Mouse (Mus musculus) liver, embryonic 11.5 days (tissue): ENCODE data around the gene Lrmp. TPM values are rescaled to one million over a fixed set of nuclear protein-coding genes. Genes with fewer than 3 reads are reported as not detected.
A peak's percentile ranks its signal among the peaks of the same experiment; 100 is the strongest.

Source experiments
- ATAC-seq: fragments of 200-750 bp; cut with Nextera tagmentation; replicated peaks from 2 replicates; pipeline ENCODE4 v1.8.0; 2017; ENCODE audit warnings: moderate number of reproducible peaks, mild to moderate bottlenecking, moderate TSS enrichment, moderate library complexity; ENCODE audit not compliant: low FRiP score
- DNase-seq: peaks from one replicate; pipeline ENCODE4 v3.0.0-alpha.2; 2017; ENCODE audit warnings: low spot score
- H3K27ac ChIP-seq: fragments of 300-500 bp; sonication (generic); 2 replicates; pipeline ENCODE4 v1.5.1; 2014; ENCODE audit warnings: mild to moderate bottlenecking, low read depth, low read length, control low read depth
- H3K27me3 ChIP-seq: fragments of 300-500 bp; sonication (generic); replicated peaks from 2 replicates; pipeline ENCODE4 v1.6.1; 2014; ENCODE audit warnings: low read length, mixed read lengths; ENCODE audit not compliant: control insufficient read depth, insufficient read depth
- H3K36me3 ChIP-seq: fragments of 300-500 bp; sonication (generic); 2 replicates; pipeline ENCODE4 v1.6.1; 2014; ENCODE audit warnings: mild to moderate bottlenecking, low read length, moderate library complexity, mixed read lengths; ENCODE audit not compliant: control insufficient read depth, insufficient read depth
- H3K4me1 ChIP-seq: fragments of 300-500 bp; sonication (generic); replicated peaks from 2 replicates; pipeline ENCODE4 v1.6.1; 2014; ENCODE audit warnings: low read length, mixed read lengths; ENCODE audit not compliant: control insufficient read depth, insufficient read depth
- H3K4me2 ChIP-seq: fragments of 300-500 bp; sonication (generic); 2 replicates; pipeline ENCODE4 v1.6.1; 2014; ENCODE audit warnings: mild to moderate bottlenecking, control low read depth, moderate library complexity
- H3K4me3 ChIP-seq: fragments of 300-500 bp; sonication (generic); 2 replicates; pipeline ENCODE4 v1.5.1; 2014; ENCODE audit warnings: low read depth, low read length, control low read depth
- H3K9ac ChIP-seq: fragments of 300-500 bp; sonication (generic); 2 replicates; pipeline ENCODE4 v1.6.1; 2014; ENCODE audit warnings: low read depth, low read length, control low read depth
- H3K9me3 ChIP-seq: fragments of 300-500 bp; sonication (generic); 2 replicates; pipeline ENCODE4 v1.6.1; 2016; ENCODE audit warnings: low read length, inconsistent platforms, mixed read lengths; ENCODE audit not compliant: control insufficient read depth
- WGBS: fragments of 180-500 bp; shearing (Covaris S2); extraction: QIAGEN DNeasy Blood & Tissue Kit; methylation state at CpG from one replicate; pipeline ENCODE4 v1.1.7; 2014; 5-methylcytosine and 5-hydroxymethylcytosine counted together
- polyA plus RNA-seq: library from polyadenylated mRNA; unstranded; fragments of >200 nt; fragmentation: Nextera tagmentation; extraction: Ambion mirVana; gene quantifications from 2 replicates; pipeline ENCODE4 v1.2.1, GENCODE M21; 2014

Gene Lrmp
- polyA plus RNA-seq, 1 experiment from 2014 or later: 28.8 TPM

DNA sequence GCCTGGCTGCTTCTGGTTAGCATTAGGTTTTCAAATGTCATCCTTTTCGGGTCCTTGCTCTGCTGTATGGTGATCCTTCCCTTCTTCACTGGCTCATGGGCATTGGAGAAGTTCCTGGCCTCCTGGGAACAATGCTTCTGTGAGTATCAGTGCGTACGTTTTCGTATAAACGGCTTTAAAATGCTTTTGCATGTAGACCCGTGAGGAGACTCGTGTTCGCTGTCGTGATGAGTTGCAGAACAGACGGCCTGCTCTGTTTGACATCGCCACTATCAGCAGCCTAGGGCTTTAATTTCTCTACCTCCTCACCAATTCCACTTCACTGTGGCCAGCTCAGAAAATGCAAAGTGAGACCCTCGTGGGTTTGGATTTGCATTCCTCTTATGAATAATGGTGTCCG, 23.8 kb downstream of the Lrmp start:
- Histone ChIP-seq H3K4me2 (no peak overlapping the region), H3K36me3 (no peaks in the 10 kb centered on the region), H3K27ac (no peak overlapping the region), H3K9me3 (no peaks in the 10 kb centered on the region), H3K4me3 (no peak overlapping the region), H3K27me3 (no peaks in the 10 kb centered on the region), H3K4me1 (peaks cover 3% of the 10 kb centered on the region; the same call in 1 of the 2 replicates), H3K9ac (no peak overlapping the region)
- DNase-seq: no peak
- WGBS: 83% methylated on average over 13 of the region's 13 CpGs
- ATAC-seq: no peak

DNA sequence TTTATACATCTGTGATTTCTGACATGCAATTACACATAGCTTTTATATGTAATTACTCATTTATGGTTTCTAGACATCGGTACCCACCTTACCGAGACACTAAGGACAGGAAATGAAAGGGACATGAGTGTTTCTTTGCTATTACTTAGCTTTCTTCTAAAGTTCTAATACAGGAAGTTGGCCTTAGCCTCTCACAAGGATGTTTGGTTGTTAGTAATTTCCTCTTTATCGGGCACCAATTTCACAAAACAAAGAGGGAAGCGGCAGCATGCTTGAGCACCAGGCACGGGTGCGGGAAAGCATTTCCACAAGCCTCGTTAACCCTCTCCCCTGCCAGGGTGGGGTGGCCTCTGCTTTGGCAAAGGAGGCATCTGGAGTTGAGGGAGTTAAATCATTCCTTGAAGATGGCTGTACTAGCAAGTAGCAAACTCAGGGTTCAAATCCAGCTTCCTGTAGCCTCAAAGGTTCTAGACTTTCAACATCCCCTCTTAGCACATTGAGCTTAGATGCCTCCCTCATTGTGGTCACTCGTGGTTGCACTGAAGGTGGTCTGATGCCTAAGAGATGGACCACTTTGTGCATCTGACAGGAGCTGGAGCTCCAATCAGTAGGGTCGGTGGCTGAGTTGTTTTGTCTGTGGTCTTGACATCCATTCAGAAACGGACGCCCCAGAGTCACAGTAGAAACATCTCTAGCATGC, 24.5 kb downstream of the Lrmp start:
- DNase-seq (no peak), ATAC-seq (no peak)
- Histone ChIP-seq H3K27ac (no peak overlapping the region), H3K4me2 (no peak overlapping the region), H3K36me3 (no peaks in the 10 kb centered on the region), H3K27me3 (no peaks in the 10 kb centered on the region), H3K4me1 (peaks cover 3% of the 10 kb centered on the region; the same call in 1 of the 2 replicates), H3K4me3 (no peak overlapping the region), H3K9me3 (no peaks in the 10 kb centered on the region), H3K9ac (no peak overlapping the region)
- 70% methylated on average over 11 of the region's 11 CpGs for WGBS

DNA sequence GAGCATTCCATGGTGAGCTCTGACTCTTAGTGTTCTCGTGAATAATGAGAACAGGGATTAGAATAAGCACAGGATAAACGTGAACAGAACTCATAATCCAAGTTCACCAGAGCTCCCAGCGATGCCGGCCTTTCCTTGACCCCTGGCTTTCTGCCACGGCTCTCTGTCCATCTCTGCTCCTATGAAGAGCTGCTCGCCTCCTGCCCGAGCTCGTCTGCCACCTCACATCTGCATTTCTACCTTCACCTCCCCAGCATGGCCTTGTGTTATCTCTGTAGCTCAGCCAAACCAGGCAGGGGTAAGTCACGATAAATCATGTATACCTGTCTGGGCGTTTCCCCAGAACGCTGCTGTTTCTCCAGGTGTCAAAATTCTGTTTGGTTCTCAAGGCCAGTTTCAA, 25.3 kb downstream of the Lrmp start:
- Histone ChIP-seq H3K27ac (no peak overlapping the region), H3K4me3 (no peak overlapping the region), H3K9me3 (no peaks in the 10 kb centered on the region), H3K9ac (no peak overlapping the region), H3K36me3 (no peaks in the 10 kb centered on the region), H3K4me2 (no peak overlapping the region), H3K4me1 (peaks cover 3% of the 10 kb centered on the region; the same call in 1 of the 2 replicates), H3K27me3 (no peaks in the 10 kb centered on the region)
- WGBS: 64% methylated on average over 11 of the region's 11 CpGs
- ATAC-seq (no peak), DNase-seq (no peak)

DNA sequence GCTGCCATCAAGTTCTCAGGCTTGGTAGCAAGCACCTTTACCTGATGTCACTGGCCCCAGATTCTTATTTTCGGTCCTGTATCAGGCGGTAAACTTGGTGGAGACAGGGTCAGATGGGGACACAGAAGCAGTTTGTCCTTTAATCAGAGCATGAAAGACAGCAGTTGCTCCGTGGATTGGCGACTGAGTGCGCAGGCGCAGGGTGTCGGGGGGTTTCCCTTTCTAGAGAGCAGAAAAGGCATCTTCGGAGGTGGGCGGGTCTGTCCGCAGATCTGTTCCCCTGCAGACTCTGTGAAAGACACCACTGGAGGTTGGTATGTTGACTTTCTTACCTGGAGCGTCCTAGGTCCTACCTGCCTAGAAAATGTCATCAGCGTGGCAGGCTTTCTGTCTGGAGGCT, 26.4 kb downstream of the Lrmp start:
- H3K9me3 ChIP-seq: no peaks in the 10 kb centered on the region
- H3K9ac ChIP-seq: no peak overlapping the region
- no peaks in the 10 kb centered on the region for H3K27me3 ChIP-seq
- no peak overlapping the region for H3K4me2 ChIP-seq
- no peak overlapping the region for H3K4me3 ChIP-seq
- no peak overlapping the region for H3K27ac ChIP-seq
- WGBS: 88% methylated on average over 12 of the region's 12 CpGs
- ATAC-seq (no peak), DNase-seq (no peak)
- H3K36me3 ChIP-seq: no peaks in the 10 kb centered on the region
- peaks cover 3% of the 10 kb centered on the region; the same call in 1 of the 2 replicates for H3K4me1 ChIP-seq

DNA sequence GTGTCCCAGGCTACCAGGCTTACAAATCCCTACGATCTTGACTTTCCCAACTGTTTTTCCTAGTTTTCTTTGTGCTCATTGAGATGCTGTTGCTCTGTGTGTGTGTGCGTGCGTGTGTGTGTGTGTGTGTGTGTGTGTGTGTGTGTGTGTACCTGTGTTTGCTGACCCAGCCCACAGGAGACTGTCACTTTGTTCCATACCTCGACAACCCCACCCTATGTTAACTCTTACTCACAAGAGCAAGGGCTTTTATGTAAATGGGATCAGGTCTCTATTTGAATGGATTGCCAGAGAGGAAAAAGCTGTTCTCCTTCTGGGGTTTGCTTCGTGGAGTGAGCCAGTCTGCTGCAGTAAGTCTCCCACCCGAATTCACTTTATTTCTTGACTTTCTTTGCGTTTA, 29.7 kb downstream of the Lrmp start:
- no peaks in the 10 kb centered on the region for H3K27me3 ChIP-seq
- H3K4me1 ChIP-seq: peaks cover 6% of the 10 kb centered on the region
- no peak overlapping the region for H3K4me3 ChIP-seq
- no peaks in the 10 kb centered on the region for H3K9me3 ChIP-seq
- no peaks in the 10 kb centered on the region for H3K36me3 ChIP-seq
- ATAC-seq: no peak
- no peak for DNase-seq
- no peak overlapping the region for H3K27ac ChIP-seq
- no peak overlapping the region for H3K9ac ChIP-seq
- 70% methylated on average over 7 of the region's 7 CpGs for WGBS
- H3K4me2 ChIP-seq: no peak overlapping the region

DNA sequence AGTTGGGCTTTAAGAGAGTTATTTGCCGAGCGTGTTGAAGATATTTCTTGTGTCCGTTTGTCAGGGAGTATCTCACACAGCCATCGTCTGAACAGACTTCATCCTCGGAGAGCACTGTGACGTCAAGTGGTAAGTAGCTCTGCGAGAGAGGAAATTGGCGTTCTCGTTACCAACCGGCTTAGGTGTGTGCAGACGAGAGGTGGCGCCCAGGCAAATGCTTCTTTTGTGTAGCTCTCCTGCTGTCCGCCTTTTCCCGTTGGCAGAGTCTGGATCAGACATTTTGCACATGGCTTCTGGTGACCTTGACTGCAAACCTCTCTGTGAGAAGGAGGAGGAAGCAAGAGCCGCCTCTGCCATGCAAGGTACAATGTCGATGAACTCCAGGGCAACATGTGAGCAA, 32.3 kb downstream of the Lrmp start:
- Histone ChIP-seq H3K4me3 (no peak overlapping the region), H3K36me3 (no peaks in the 10 kb centered on the region), H3K9me3 (no peaks in the 10 kb centered on the region), H3K4me1 (peaks cover 3% of the 10 kb centered on the region; the same call in 1 of the 2 replicates), H3K9ac (no peak overlapping the region), H3K27me3 (no peaks in the 10 kb centered on the region), H3K4me2 (no peak overlapping the region), H3K27ac (no peak overlapping the region)
- DNase-seq (no peak), ATAC-seq (no peak)
- WGBS: 88% methylated on average over 16 of the region's 16 CpGs

DNA sequence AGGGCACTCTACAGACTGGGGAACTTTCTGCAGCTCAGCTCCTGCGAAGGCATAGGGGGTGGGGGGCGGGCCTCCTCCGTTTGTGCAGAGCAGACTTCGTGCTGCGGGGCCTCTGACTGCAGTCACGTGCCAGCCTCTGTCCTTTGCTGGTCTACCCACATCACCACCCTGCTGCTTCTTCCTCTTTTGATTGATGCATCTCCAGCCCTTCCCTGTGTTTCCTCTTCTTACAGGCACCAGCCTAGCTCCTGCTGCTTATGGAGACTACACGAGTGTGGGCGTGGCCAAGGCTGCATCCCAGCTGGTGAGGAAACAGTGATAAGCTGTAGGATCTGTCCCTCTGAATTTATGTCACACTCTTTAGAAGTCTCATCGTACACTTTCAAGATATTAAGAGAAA, 33.6 kb downstream of the Lrmp start:
- no peak overlapping the region for H3K4me3 ChIP-seq
- DNase-seq (no peak), ATAC-seq (peak; percentile 62)

DNA sequence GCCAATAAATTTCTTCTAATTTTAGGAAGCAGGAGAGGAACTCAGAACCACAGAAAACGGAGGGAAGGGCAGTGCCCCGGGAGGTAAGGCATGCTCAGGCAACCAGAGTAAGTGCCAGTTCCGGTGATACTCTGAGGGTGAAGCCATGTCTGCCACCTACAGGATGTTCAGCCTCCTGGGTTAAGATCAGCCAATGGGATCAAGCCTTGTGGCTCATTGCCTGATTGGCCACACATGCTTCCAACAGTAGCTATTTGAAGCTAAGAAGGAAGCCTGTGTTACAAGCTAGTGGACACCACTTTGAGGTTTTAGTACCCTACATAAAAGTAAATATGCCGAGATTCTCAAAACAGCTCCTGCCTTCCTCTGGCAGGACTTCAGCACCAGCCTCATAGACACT, 43.2 kb downstream of the Lrmp start:
- no peaks in the 10 kb centered on the region for H3K4me1 ChIP-seq
- no peak overlapping the region for H3K4me3 ChIP-seq
- DNase-seq: no peak
- H3K9me3 ChIP-seq: no peaks in the 10 kb centered on the region
- H3K27ac ChIP-seq: no peak overlapping the region
- H3K4me2 ChIP-seq: no peak overlapping the region
- H3K36me3 ChIP-seq: no peaks in the 10 kb centered on the region; the same call in 1 of the 2 replicates
- H3K9ac ChIP-seq: no peak overlapping the region
- no peak for ATAC-seq
- H3K27me3 ChIP-seq: no peaks in the 10 kb centered on the region
- 74% methylated on average over 4 of the region's 4 CpGs for WGBS

More for the DNA sequence above, 33.6 kb downstream of the Lrmp start:
- Histone ChIP-seq H3K36me3 (no peaks in the 10 kb centered on the region), H3K9me3 (no peaks in the 10 kb centered on the region), H3K4me2 (no peak overlapping the region), H3K9ac (no peak overlapping the region), H3K27me3 (no peaks in the 10 kb centered on the region), H3K4me1 (peaks cover 3% of the 10 kb centered on the region; the same call in 1 of the 2 replicates), H3K27ac (no peak overlapping the region)
- 36% methylated on average over 9 of the region's 9 CpGs for WGBS

DNA sequence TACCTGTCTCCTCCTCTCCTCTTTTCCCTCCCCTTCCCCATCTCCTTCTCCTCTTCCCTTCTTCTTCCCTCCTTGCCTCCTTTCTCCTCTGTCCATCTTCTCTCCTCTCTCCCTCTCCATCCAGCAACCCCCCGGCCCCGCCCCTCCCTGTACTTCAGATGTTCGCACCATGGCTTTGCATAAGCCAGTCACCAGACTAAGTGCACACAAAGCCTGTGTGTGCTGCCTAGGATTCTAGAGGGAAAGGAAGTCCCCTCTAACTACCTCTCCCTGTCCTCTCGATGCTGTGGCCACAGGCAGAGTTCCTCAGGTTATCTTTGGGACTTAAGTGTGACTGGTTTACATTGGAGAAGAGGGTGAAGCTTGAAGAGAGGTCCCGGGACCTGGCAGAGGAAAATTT, 45.1 kb downstream of the Lrmp start:
- H3K27me3 ChIP-seq: no peaks in the 10 kb centered on the region
- H3K36me3 ChIP-seq: no peaks in the 10 kb centered on the region; the same call in 1 of the 2 replicates
- peaks cover 5% of the 10 kb centered on the region; the same call in 1 of the 2 replicates for H3K9me3 ChIP-seq
- H3K27ac ChIP-seq: no peak overlapping the region
- H3K4me3 ChIP-seq: no peak overlapping the region
- no peak overlapping the region for H3K4me2 ChIP-seq
- no peaks in the 10 kb centered on the region for H3K4me1 ChIP-seq
- no peak overlapping the region for H3K9ac ChIP-seq
- no peak for ATAC-seq
- no peak for DNase-seq
- 64% methylated on average over 5 of the region's 5 CpGs for WGBS
